Mouse (Mus musculus) macrophage (primary cell): ENCODE data around the gene Ist1. TPM values are rescaled to one million over a fixed set of nuclear protein-coding genes. Genes with fewer than 3 reads are reported as not detected.

ENCODE experiments used
- H3K27ac ChIP-seq: fragments of 350-480 bp; formaldehyde crosslinking; 2 replicates; pipeline ENCODE4 v1.9.0; 2021
- H3K36me3 ChIP-seq: fragments of 350-480 bp; formaldehyde crosslinking; 2 replicates; pipeline ENCODE4 v1.9.0; 2021; ENCODE audit errors: inconsistent target
- H3K4me3 ChIP-seq: fragments of 350-480 bp; formaldehyde crosslinking; 2 replicates; pipeline ENCODE4 v1.9.0; 2021; ENCODE audit errors: inconsistent target
- H3K79me2 ChIP-seq: fragments of 350-480 bp; formaldehyde crosslinking; 2 replicates; pipeline ENCODE4 v1.9.0; 2021; ENCODE audit errors: inconsistent target
- WGBS: methylation state at CpG from one replicate; pipeline ENCODE4 v1.1.7; 2026; ENCODE audit warnings: inconsistent platforms; ENCODE audit not compliant: missing documents; 5-methylcytosine and 5-hydroxymethylcytosine counted together
- polyA plus RNA-seq: library from polyadenylated mRNA; stranded (reverse); fragments of 250-400 nt; gene quantifications from 3 replicates; pipeline ENCODE4 v1.2.4, GENCODE M21; 2018; ENCODE audit warnings: inconsistent platforms

The Ist1 gene
- polyA plus RNA-seq, 1 experiment from 2014 or later: 79.1 TPM

GRCm38 (mm10) chr8:109656860-109657259, 36.2 kb downstream of the Ist1 start:
- Histone ChIP-seq H3K27ac (no peak overlapping the region), H3K36me3 (no peaks in the 10 kb centered on the region), H3K79me2 (no peaks in the 10 kb centered on the region), H3K4me3 (no peak overlapping the region)
- 84% methylated on average over 3 of the region's 3 CpGs for WGBS

GRCm38 (mm10) chr8:109650801-109651200, 42.3 kb downstream of the Ist1 start:
- Histone ChIP-seq H3K36me3 (no peaks in the 10 kb centered on the region), H3K4me3 (no peak overlapping the region), H3K27ac (no peak overlapping the region), H3K79me2 (no peaks in the 10 kb centered on the region)
- 81% methylated on average over 10 of the region's 10 CpGs for whole genome bisulfite sequencing

GRCm38 (mm10) chr8:109648469-109648868, 44.6 kb downstream of the Ist1 start:
- no peak overlapping the region for H3K27ac ChIP-seq
- no peaks in the 10 kb centered on the region for H3K36me3 ChIP-seq
- H3K79me2 ChIP-seq: no peaks in the 10 kb centered on the region
- 84% methylated on average over 7 of the region's 7 CpGs for WGBS
- H3K4me3 ChIP-seq: no peak overlapping the region

GRCm38 (mm10) chr8:109647331-109647730, 45.7 kb downstream of the Ist1 start:
- H3K79me2 ChIP-seq: no peaks in the 10 kb centered on the region
- no peaks in the 10 kb centered on the region for H3K36me3 ChIP-seq
- 89% methylated on average over 11 of the region's 11 CpGs for WGBS
- no peak overlapping the region for H3K27ac ChIP-seq
- no peak overlapping the region for H3K4me3 ChIP-seq

- Histone ChIP-seq H3K36me3 (no peaks in the 10 kb centered on the region), H3K79me2 (no peaks in the 10 kb centered on the region), H3K27ac (no peak overlapping the region), H3K4me3 (no peak overlapping the region)
- WGBS: 79% methylated on average over 5 of the region's 5 CpGs
Measured at GRCm38 (mm10) chr8:109641236-109641635, 51.8 kb downstream of the Ist1 start.

- Histone ChIP-seq H3K79me2 (no peaks in the 10 kb centered on the region), H3K27ac (no peak overlapping the region), H3K4me3 (no peak overlapping the region), H3K36me3 (no peaks in the 10 kb centered on the region)
- WGBS: 71% methylated on average over 7 of the region's 7 CpGs
Measured at GRCm38 (mm10) chr8:109640410-109640809, 52.6 kb downstream of the Ist1 start.

GRCm38 (mm10) chr8:109638851-109639250, 54.2 kb downstream of the Ist1 start:
- Histone ChIP-seq H3K4me3 (no peak overlapping the region), H3K79me2 (no peaks in the 10 kb centered on the region), H3K36me3 (no peaks in the 10 kb centered on the region), H3K27ac (no peak overlapping the region)
- 89% methylated on average over 5 of the region's 5 CpGs for WGBS

- H3K27ac ChIP-seq: no peak overlapping the region
- H3K36me3 ChIP-seq: no peaks in the 10 kb centered on the region
- no peak overlapping the region for H3K4me3 ChIP-seq
- WGBS: 95% methylated on average over 8 of the region's 8 CpGs
- no peaks in the 10 kb centered on the region for H3K79me2 ChIP-seq
Measured at GRCm38 (mm10) chr8:109635146-109635545, 57.9 kb downstream of the Ist1 start.

GRCm38 (mm10) chr8:109632498-109632897, 60.6 kb downstream of the Ist1 start:
- no peaks in the 10 kb centered on the region for H3K79me2 ChIP-seq
- H3K4me3 ChIP-seq: no peak overlapping the region
- no peaks in the 10 kb centered on the region for H3K36me3 ChIP-seq
- WGBS: 93% methylated on average over 5 of the region's 5 CpGs
- H3K27ac ChIP-seq: no peak overlapping the region

GRCm38 (mm10) chr8:109628638-109629037, 64.4 kb downstream of the Ist1 start:
- Histone ChIP-seq H3K36me3 (no peaks in the 10 kb centered on the region), H3K4me3 (no peak overlapping the region), H3K27ac (no peak overlapping the region), H3K79me2 (no peaks in the 10 kb centered on the region)
- WGBS: 76% methylated on average over 6 of the region's 6 CpGs

Other genes starting within 250 kb of the Ist1 start
- gene Pmfbp1, start 199.2 kb downstream of the Ist1 start, polyA plus RNA-seq: not detected in 3 replicates
- 29.7 to 48.5 TPM (median 41.9 TPM) in 3 replicates for gene Dhx38, start 127.4 kb downstream of the Ist1 start, polyA plus RNA-seq
- 7.9 to 15.1 TPM (median 9.1 TPM) in 3 replicates for gene Txnl4b, start 127.4 kb downstream of the Ist1 start, polyA plus RNA-seq
- 0.70 to 2.3 TPM (median 1.1 TPM) in 3 replicates for gene Hp, start 114.1 kb downstream of the Ist1 start, polyA plus RNA-seq
- 4.3 to 14.5 TPM (median 6.6 TPM) in 3 replicates for gene Dhodh, start 84.6 kb downstream of the Ist1 start, polyA plus RNA-seq
- gene Pkd1l3, start 78.7 kb downstream of the Ist1 start, polyA plus RNA-seq: 0.07 to 0.17 TPM (median 0.11 TPM) in 3 replicates
- gene Zfp821, start 12.3 kb upstream of the Ist1 start, polyA plus RNA-seq: 9.2 to 15.3 TPM (median 14.5 TPM) in 3 replicates
- 15.8 to 17.7 TPM (median 17.0 TPM) in 3 replicates for gene Atxn1l, start 44.5 kb upstream of the Ist1 start, polyA plus RNA-seq
- gene Ap1g1, start 85.3 kb upstream of the Ist1 start, polyA plus RNA-seq: 80.1 to 112 TPM (median 80.8 TPM) in 3 replicates
- 2.0 to 3.3 TPM (median 2.8 TPM) in 3 replicates for gene Phlpp2, start 175.3 kb upstream of the Ist1 start, polyA plus RNA-seq